Mouse (Mus musculus) hindbrain, embryonic 13.5 days (tissue): ENCODE measurements at regions not wholly inside any gene's neighbourhood (a gene's known extent, or its start where the extent isn't known, plus 50 kb on each side); places are given as distances from the start of the nearest gene placed in this dataset.

ENCODE experiments used
- ATAC-seq: fragments of 200-750 bp; cut with Nextera tagmentation; 2 replicates; pipeline ENCODE4 v1.8.0; 2017; ENCODE audit warnings: moderate TSS enrichment; ENCODE audit not compliant: low FRiP score
- H3K27ac ChIP-seq: fragments of 300-500 bp; sonication (generic); 2 replicates; pipeline ENCODE4 v1.5.1; 2015; ENCODE audit warnings: inconsistent platforms, mild to moderate bottlenecking, moderate library complexity
- H3K27me3 ChIP-seq: fragments of 300-500 bp; sonication (generic); 2 replicates; pipeline ENCODE4 v1.6.1; 2015; ENCODE audit warnings: mild to moderate bottlenecking, inconsistent platforms
- H3K36me3 ChIP-seq: fragments of 300-500 bp; sonication (generic); 2 replicates; pipeline ENCODE4 v1.6.1; 2015; ENCODE audit warnings: mild to moderate bottlenecking, inconsistent platforms
- H3K4me1 ChIP-seq: fragments of 300-500 bp; sonication (generic); replicated peaks from 2 replicates; pipeline ENCODE4 v1.6.1; 2015; ENCODE audit warnings: inconsistent platforms
- H3K4me2 ChIP-seq: fragments of 300-500 bp; sonication (generic); 2 replicates; pipeline ENCODE4 v1.6.1; 2015; ENCODE audit warnings: inconsistent platforms, mild to moderate bottlenecking, moderate library complexity
- H3K4me3 ChIP-seq: fragments of 300-500 bp; sonication (generic); 2 replicates; pipeline ENCODE4 v1.5.1; 2015; ENCODE audit warnings: mild to moderate bottlenecking, inconsistent platforms
- H3K9ac ChIP-seq: fragments of 300-500 bp; sonication (generic); 2 replicates; pipeline ENCODE4 v1.6.1; 2015; ENCODE audit warnings: mild to moderate bottlenecking, inconsistent platforms
- H3K9me3 ChIP-seq: fragments of 300-500 bp; sonication (generic); 2 replicates; pipeline ENCODE4 v1.6.1; 2016; ENCODE audit warnings: inconsistent platforms
- WGBS: fragments of 180-500 bp; shearing (Covaris S2); methylation state at CpG from one replicate; pipeline ENCODE4 v1.1.7; 2015; 5-methylcytosine and 5-hydroxymethylcytosine counted together

- no peaks in the 10 kb centered on the region for H3K27me3 ChIP-seq
- no peak overlapping the region for H3K4me2 ChIP-seq
- H3K4me3 ChIP-seq: no peak overlapping the region
- WGBS: 74% methylated on average over 9 of the region's 9 CpGs
- H3K9me3 ChIP-seq: no peaks in the 10 kb centered on the region
- no peak overlapping the region for H3K27ac ChIP-seq
- no peak for ATAC-seq
- H3K36me3 ChIP-seq: no peaks in the 10 kb centered on the region
- H3K4me1 ChIP-seq: no peaks in the 10 kb centered on the region
- H3K9ac ChIP-seq: no peak overlapping the region
These were observed 51.7 kb upstream of the Caprin1 start for GRCm38 (mm10) chr2:103848923-103849700.

- no peaks in the 10 kb centered on the region for H3K36me3 ChIP-seq
- no peaks in the 10 kb centered on the region for H3K9me3 ChIP-seq
- H3K9ac ChIP-seq: no peak overlapping the region
- no peak for ATAC-seq
- no peaks in the 10 kb centered on the region for H3K4me1 ChIP-seq
- no peak overlapping the region for H3K4me2 ChIP-seq
- H3K27me3 ChIP-seq: no peaks in the 10 kb centered on the region
- H3K27ac ChIP-seq: no peak overlapping the region
- H3K4me3 ChIP-seq: no peak overlapping the region
- 86% methylated on average over 9 of the region's 9 CpGs for WGBS
These were observed 52.5 kb upstream of the Caprin1 start for GRCm38 (mm10) chr2:103849766-103850530.

- Histone ChIP-seq H3K9ac (no peak overlapping the region), H3K9me3 (no peaks in the 10 kb centered on the region), H3K4me2 (no peak overlapping the region), H3K4me3 (no peak overlapping the region), H3K36me3 (no peaks in the 10 kb centered on the region), H3K4me1 (no peaks in the 10 kb centered on the region), H3K27me3 (no peaks in the 10 kb centered on the region), H3K27ac (no peak overlapping the region)
- WGBS: 88% methylated on average over 5 of the region's 5 CpGs
- ATAC-seq: no peak
These were observed 53.0 kb upstream of the Caprin1 start for GRCm38 (mm10) chr2:103850531-103850816.

GRCm38 (mm10) chr2:103851171-103851570 lies 53.7 kb upstream of the Caprin1 start:
- H3K27ac ChIP-seq: no peak overlapping the region
- no peak overlapping the region for H3K4me2 ChIP-seq
- H3K4me3 ChIP-seq: no peak overlapping the region
- 85% methylated on average over 3 of the region's 3 CpGs for WGBS
- H3K36me3 ChIP-seq: no peaks in the 10 kb centered on the region
- no peaks in the 10 kb centered on the region for H3K9me3 ChIP-seq
- H3K9ac ChIP-seq: no peak overlapping the region
- H3K27me3 ChIP-seq: no peaks in the 10 kb centered on the region
- H3K4me1 ChIP-seq: no peaks in the 10 kb centered on the region
- no peak for ATAC-seq

- no peak overlapping the region for H3K27ac ChIP-seq
- H3K9ac ChIP-seq: no peak overlapping the region
- no peaks in the 10 kb centered on the region for H3K36me3 ChIP-seq
- no peaks in the 10 kb centered on the region for H3K4me1 ChIP-seq
- ATAC-seq: no peak
- H3K4me2 ChIP-seq: no peak overlapping the region
- no peaks in the 10 kb centered on the region for H3K27me3 ChIP-seq
- peaks cover 3% of the 10 kb centered on the region; the same call in 1 of the 2 replicates for H3K9me3 ChIP-seq
- 86% methylated on average over 8 of the region's 8 CpGs for WGBS
- no peak overlapping the region for H3K4me3 ChIP-seq
These were observed 63.8 kb upstream of the Caprin1 start for GRCm38 (mm10) chr2:103861226-103861625.

GRCm38 (mm10) chr2:103864254-103864653 lies 66.8 kb upstream of the Caprin1 start:
- ATAC-seq: no peak
- no peaks in the 10 kb centered on the region for H3K4me1 ChIP-seq
- H3K36me3 ChIP-seq: no peaks in the 10 kb centered on the region

DNA sequence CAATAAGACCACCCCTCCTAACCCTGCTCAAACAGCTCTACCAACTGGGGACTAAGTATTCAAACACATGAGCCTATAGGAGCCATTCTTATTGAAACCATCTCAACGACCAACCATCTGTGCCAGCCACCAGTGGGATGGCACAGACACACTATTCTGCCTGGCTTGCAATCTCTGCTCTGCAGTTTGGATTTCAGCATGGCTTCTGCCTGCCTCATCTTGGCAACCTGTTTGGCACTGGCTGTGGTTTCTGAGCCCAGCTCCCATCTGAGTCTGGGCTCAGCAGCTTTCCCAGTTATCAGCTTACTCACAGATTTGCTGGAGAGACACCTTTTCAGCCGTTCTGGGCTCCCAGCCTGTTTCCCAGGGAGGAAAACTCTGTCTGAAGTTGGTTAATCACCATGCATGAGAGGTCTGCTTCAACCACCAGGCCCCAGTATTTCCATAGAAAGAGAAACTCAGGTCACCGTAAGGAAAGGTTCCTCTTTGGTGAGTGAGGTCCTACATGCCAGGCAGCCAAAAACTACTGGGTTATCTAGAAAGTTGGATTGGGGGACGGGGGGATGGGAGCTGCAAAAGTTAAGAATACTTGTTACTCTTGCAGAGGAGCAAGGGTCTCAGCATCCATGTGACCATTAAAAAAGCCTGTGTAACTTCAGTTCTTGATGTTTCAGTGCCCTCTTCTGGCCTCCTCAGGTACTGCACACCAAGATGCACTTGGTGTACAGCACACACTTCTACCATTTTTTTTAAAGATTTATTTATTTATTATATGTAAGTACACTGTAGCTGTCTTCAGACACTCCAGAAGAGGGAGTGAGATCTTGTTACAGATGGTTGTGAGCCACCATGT lies 68.1 kb upstream of the Caprin1 start:
- Histone ChIP-seq H3K9me3 (peaks cover 3% of the 10 kb centered on the region; the same call in 1 of the 2 replicates), H3K27ac (no peak overlapping the region), H3K9ac (no peak overlapping the region), H3K4me3 (no peak overlapping the region), H3K4me1 (no peaks in the 10 kb centered on the region), H3K4me2 (no peak overlapping the region), H3K27me3 (no peaks in the 10 kb centered on the region), H3K36me3 (no peaks in the 10 kb centered on the region)
- WGBS: 76% methylated on average over 4 of the region's 4 CpGs
- no peak for ATAC-seq

More at GRCm38 (mm10) chr2:103864254-103864653, 66.8 kb upstream of the Caprin1 start:
- Histone ChIP-seq H3K27me3 (no peaks in the 10 kb centered on the region), H3K27ac (no peak overlapping the region), H3K9ac (no peak overlapping the region), H3K4me3 (no peak overlapping the region), H3K9me3 (peaks cover 3% of the 10 kb centered on the region; the same call in 1 of the 2 replicates), H3K4me2 (no peak overlapping the region)
- WGBS: 84% methylated on average over 2 of the region's 2 CpGs

DNA sequence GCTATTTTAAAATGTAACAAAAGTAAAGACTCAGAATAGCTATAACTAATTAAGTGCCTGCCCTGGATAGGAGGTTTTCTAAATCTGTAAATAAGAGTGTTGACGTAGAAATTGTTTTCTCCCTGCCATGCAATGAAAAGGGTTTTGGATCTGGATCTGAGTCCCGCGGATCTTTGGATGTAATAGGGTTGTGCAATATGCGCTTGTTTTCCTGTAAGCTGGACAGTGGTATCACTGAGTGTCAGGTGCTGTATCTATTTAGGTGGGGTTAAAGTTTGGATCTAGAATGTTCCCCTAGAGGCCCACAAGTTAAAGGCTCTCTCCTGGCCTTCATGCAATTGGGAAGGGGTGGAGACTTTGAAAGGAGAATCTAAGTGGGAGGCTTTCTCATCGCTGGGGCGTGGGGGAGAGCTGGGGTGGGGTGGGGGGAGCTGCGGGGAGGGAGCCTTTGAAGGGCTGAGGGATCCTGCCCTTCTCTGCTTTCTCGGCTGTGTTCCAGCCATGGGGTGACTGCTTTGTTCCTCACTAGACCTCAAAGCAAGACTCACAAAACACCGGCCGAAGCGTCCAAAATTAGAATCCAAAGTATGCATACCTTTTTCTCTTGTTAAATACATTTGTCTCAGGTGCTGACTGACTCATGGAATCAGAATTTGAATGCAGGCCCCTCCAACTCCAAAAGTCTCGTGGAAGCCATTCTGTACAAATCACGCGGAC lies 70.0 kb upstream of the Caprin1 start:
- H3K27me3 ChIP-seq: no peaks in the 10 kb centered on the region
- no peak overlapping the region for H3K9ac ChIP-seq
- H3K4me1 ChIP-seq: peaks cover 8% of the 10 kb centered on the region
- H3K36me3 ChIP-seq: no peaks in the 10 kb centered on the region
- no peak overlapping the region for H3K4me3 ChIP-seq
- WGBS: 76% methylated on average over 14 of the region's 14 CpGs
- H3K4me2 ChIP-seq: no peak overlapping the region
- H3K9me3 ChIP-seq: peaks cover 3% of the 10 kb centered on the region; the same call in 1 of the 2 replicates
- no peak for ATAC-seq
- no peak overlapping the region for H3K27ac ChIP-seq

GRCm38 (mm10) chr2:103867958-103868330 lies 70.5 kb upstream of the Caprin1 start:
- H3K4me2 ChIP-seq: no peak overlapping the region
- ATAC-seq: no peak
- H3K9ac ChIP-seq: no peak overlapping the region
- WGBS: 94% methylated on average over 13 of the region's 13 CpGs
- peaks cover 9% of the 10 kb centered on the region for H3K4me1 ChIP-seq
- H3K36me3 ChIP-seq: no peaks in the 10 kb centered on the region
- H3K9me3 ChIP-seq: peaks cover 3% of the 10 kb centered on the region; the same call in 1 of the 2 replicates
- H3K4me3 ChIP-seq: no peak overlapping the region
- no peaks in the 10 kb centered on the region for H3K27me3 ChIP-seq
- no peak overlapping the region for H3K27ac ChIP-seq

DNA sequence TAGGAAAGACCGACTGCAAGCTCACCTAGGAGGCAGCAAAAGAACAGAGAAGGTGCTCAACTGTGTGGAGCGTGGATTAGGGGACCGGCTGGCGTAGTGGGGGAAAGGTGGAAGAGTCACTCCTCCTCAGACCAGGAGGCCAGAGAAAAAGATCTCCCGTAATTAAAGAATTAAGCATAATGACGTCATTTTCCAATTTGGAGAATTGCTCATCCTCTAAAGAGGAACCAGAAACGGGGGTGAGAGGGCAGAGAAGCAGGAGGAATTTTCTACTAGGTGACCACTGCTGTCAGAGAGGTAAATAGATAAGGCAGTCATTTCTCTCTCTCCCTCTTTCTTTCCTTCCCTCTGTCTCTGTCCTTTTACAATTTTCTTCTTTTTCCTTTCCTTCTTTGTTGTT lies 71.2 kb upstream of the Caprin1 start:
- no peak overlapping the region for H3K9ac ChIP-seq
- H3K27me3 ChIP-seq: no peaks in the 10 kb centered on the region
- H3K36me3 ChIP-seq: no peaks in the 10 kb centered on the region
- H3K4me2 ChIP-seq: no peak overlapping the region
- H3K27ac ChIP-seq: no peak overlapping the region
- H3K4me3 ChIP-seq: no peak overlapping the region
- no peak for ATAC-seq
- H3K4me1 ChIP-seq: peaks cover 9% of the 10 kb centered on the region
- peaks cover 3% of the 10 kb centered on the region; the same call in 1 of the 2 replicates for H3K9me3 ChIP-seq
- 70% methylated on average over 7 of the region's 7 CpGs for WGBS

DNA sequence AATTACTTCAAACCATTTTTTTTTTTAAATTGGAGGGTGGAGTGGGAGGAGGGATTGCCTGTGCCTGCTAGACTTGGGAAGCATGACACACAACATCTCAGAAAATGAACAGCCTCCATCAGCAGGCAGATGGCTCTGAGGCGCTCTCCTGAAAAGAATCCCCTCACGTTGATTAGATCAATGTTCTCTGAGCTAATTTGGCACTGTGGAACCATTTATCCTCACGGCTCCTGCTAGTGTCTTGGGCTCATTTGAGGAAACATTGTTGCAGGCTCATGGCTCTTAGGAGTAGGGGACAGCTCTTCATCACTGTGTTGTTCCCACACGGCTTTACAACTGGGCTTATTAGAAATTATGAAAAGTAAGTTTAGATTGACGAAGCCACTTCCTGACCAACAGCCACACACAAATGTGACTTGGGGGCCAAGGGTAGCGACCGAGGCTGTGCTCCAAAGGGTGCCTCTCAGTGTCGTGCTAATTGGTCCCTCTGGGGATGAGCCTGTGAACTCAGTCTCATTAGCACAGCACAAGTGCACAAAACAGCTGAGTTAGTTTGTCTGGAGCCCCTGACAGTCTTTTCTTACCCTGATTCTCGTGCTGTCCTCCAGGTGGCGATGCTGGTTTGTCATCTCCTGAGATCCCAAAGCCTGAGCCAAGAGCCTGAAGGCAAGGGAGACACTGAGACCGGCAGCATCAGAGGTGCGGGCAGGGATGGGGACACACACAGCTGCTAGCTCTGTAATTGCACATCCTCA lies 74.2 kb upstream of the Caprin1 start:
- ATAC-seq: peak; percentile 81
- H3K4me1 ChIP-seq: peaks cover 9% of the 10 kb centered on the region
- H3K9ac ChIP-seq: no peak overlapping the region
- no peak overlapping the region for H3K4me3 ChIP-seq
- peak overlapping the region; percentile 55; the same call in 1 of the 2 replicates for H3K27ac ChIP-seq
- no peaks in the 10 kb centered on the region for H3K9me3 ChIP-seq
- no peaks in the 10 kb centered on the region for H3K36me3 ChIP-seq
- 26% methylated on average over 12 of the region's 12 CpGs for WGBS
- H3K4me2 ChIP-seq: no peak overlapping the region
- H3K27me3 ChIP-seq: no peaks in the 10 kb centered on the region
